Mouse (Mus musculus) cerebellum, postnatal 10 days (tissue): Measurements from ENCODE around the gene Cysrt1.

ENCODE experiments used
- DNase-seq, 2 experiments: peaks; one replicate each; pipeline ENCODE4 v3.0.0; 2021; ENCODE audit warnings: mixed read lengths in 2 of 2

Gene Cysrt1

GRCm38 (mm10) chr2:25234551-25235220, 7.6 kb downstream of the Cysrt1 start:
- DNase-seq, result no peak

DNA sequence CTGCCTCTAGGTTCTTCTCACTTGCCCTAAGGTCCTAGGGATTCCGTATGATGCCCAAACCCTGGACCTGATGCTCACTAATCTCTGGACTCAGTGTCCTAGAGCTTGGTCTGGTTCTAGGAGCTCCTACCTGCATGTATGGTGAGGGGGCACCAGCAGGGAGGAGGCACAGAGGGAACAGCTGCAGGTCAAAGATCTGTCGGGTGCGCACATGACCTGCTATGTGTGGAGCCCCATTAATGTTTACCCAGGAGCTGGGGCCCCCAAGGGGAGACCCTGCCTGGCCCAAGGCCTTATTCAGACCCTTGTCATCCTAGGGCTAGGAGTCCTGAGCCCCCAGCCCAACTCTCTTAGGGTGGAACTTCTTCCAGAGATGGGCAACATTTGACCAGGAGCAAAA, 8.2 kb downstream of the Cysrt1 start, which contains the start of gene Slc34a3:
TSS of gene Slc34a3 (minus strand) at position 315 of the 400 bp plus-strand sequence.
- DNase-seq, result no peak

DNA sequence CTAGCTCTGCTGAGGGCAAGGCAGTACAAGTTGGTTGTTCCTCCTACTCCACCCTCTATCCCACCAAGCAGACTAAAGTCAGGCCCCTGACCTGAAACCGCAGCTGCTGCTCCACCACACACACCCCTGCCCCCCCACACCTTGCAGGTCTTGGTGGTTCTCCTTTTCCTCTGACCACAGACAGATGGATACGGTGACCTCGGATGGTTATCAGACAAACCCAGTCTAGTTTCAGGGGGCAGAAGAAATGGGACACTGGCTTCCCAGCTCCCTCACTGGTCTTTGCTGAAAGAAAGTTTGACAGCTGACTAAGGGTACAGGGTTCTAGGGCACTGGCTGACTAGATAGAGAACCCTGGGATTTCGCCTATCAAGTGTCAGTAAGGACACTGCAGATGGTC, 8.8 kb downstream of the Cysrt1 start:
- DNase-seq, result no peak

DNA sequence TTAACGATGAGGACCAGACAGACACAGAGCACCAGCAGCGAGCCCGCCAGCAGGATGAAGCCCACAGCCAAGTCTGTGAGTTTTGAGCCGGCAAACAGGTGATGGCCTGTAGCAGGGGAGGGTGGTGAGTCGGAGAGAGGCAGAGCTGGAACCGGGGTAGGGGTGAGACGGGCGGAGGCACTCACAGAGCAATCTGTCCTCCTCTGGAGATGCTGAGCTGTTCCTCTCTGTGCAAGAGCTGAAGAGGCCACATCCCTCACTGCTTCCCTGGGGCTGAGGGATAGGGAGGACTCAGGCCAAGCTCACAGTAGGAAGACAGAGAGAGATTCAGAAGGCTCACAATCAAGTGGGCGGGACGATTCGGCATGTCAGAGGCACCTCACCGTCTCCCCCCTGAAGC, 11.2 kb downstream of the Cysrt1 start:
- DNase-seq, result no peak

GRCm38 (mm10) chr2:25230581-25230980, 11.7 kb downstream of the Cysrt1 start:
- DNase-seq, result no peak

DNA sequence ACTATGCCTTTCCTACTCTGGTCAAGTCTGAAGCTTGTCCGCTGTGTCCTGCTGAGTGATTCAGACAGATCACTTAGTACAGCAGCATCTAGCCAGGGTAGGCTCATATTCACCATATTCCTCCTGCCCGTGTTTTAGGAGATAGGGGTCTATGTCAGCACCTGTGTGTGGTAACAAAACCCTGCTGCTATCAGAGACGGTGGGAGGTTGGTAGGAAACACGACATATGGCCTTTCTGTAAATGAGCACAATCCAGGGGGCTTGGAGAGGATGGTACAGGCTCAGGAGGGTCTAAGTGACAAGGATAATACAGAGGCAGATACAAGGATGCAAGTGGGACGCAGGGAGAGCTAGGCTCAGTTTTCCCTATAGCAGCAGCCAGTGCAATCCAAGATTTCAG, 12.7 kb downstream of the Cysrt1 start:
- no peak for DNase-seq

DNA sequence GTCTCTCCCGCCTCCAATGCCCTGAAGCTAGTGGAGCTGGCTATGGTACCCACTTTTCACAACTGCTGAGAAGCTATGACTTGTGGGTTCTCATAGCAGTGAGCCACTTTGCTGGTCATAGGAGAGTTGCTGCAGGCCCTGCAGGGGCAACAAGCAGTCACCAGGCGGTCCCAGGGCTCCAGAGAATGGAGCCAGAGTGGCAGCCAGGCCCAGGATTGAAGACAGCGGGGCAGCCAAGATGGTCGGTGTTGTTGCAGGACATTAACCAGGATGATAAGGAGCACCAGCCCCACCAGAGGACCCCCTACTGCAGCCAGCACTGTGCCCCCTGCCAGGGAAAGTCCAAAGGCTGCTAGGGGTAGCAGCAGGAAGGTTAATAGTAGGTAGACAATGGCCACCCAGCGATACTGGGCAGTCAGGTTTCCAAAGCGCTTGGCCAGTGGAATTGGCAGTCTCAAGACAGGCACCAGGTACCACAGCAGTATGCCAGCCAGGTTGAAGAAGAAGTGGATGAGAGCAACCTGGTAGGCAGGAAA, 13.2 kb downstream of the Cysrt1 start:
- DNase-seq, result peak in 1 of 2 experiments; percentile 26

DNA sequence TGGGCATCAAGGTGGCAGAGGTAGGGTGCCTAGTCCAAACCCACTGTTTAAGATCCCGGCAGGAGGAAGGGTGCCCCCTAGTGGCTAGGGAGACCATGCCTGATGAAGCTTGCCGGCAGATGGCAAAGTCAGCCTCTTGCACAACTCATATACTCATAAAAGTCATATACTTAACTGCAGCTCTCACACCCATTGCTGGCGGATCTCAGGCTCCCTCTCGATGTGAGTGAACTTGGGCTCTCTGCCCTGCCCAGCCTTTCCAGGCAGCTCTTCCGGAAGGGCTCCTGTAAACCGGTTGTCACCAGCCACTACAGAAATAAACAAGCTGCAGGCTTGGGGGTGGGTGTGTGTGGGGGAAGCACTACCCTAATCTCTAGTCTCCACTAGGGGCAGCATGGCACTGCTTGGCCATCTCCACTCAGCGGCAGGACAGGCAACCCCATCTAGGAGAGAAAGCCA, 13.8 kb downstream of the Cysrt1 start:
- peak; percentile 91 to 94 for DNase-seq

- DNase-seq, result no peak
These were observed 14.8 kb downstream of the Cysrt1 start for GRCm38 (mm10) chr2:25227406-25227805.

GRCm38 (mm10) chr2:25226864-25227263, 15.4 kb downstream of the Cysrt1 start:
- DNase-seq, result peak; percentile 33 to 63

DNA sequence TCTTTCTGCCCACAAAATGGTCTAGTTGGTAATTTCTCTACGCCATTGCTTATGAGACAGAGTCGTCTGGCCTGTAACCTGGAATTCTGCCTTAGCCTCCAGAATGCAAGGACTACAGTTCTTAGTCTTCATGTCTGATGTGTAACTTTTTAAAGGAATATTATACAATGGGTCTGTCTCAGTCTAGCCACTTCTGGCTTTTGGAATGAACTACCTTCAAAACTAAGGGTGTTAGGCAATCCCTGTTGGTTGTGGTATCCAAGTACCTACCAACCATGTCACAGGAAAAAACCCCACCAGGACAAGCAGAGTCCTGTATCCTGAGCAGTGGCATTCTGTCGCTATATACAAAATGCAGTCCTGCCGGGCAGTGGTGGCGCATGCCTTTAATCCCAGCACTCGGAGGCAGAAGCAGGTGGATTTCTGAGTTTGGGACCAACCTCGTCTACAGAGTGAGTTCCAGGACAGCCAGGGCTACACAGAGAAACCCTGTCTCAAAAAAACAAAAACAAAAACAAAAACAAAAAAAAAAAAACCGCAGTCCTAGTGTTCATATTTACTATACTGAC, 16.4 kb downstream of the Cysrt1 start:
- no peak for DNase-seq

GRCm38 (mm10) chr2:25224766-25225752, 17.2 kb downstream of the Cysrt1 start:
- DNase-seq, result peak; percentile 98 to 99

DNA sequence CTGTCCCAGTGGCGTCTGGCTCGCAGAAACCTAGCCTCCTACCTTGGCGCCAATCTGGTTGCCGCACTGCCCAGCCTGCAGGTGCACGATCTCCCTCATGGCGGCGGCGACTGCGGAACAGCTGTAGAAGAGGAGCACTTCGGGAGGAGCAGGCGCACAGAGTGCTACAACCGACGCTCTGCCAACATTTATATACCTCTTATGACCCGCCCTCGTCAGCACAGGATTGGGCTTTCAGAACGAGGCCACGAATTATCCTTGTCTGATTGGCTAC, 17.8 kb downstream of the Cysrt1 start, which contains the start of gene Tubb4b:
TSS of gene Tubb4b (minus strand) at position 211 of the 274 bp plus-strand sequence.
- DNase-seq, result no peak

DNA sequence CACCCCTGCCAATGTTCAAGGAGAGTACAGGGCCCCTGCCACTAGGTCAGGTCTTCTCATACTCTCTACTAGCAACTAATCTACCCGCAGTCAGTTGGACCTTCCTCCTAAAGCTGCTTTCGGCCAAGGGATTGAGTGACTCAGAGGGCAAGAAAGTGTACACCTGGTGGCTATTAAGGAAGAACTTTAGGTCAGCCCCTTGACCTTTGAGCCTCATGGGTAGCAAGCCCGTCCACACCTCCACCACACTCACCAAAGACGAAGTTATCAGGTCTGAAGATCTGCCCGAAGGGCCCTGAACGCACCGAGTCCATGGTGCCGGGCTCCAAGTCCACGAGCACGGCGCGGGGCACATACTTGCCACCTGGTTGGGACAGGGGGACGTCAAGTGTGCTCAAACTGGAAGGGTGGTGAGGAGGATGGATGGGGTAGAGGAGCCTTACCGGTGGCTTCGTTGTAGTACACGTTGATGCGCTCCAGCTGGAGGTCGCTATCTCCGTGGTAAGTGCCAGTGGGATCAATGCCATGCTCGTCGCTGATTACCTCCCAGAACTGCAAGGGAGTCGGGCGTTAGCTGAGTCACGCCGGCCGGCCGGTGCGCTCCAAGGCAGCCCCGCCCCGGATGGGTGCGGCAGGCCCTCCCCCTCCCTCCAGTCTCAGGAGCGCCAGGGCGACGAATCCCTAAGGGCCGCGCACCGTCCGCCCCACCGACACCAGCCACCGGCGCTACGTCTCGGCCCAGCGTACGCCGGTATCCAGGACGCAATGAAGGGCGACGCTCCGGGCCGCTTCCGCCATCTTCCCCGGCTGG, 18.4 kb downstream of the Cysrt1 start:
- DNase-seq, result peak; percentile 77 to 82

- DNase-seq, result no peak
These were observed 20.9 kb downstream of the Cysrt1 start for GRCm38 (mm10) chr2:25221331-25221772.

DNA sequence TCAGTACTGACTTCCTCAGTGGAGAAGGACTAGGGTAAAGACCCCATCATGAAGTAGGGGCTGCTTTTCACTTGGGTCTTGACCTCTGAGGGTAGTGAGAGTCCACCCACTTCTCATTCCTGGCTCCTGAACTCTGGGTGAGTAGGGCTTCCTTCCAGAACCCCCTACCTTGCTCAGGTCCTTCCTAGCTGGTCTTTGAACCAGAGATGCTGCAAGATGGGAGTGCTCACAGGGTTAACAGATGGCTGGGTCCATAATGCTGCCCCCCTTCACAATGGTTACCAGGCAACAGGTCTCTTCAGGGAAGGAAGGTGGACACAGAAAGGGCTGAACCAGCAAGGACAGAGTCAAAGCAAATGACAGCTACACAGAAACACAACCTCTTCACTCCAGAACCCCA, 23.8 kb downstream of the Cysrt1 start, which contains the start of gene Fam166a:
TSS of gene Fam166a (plus strand) at position 301 of the 400 bp plus-strand sequence.
- DNase-seq, result no peak

GRCm38 (mm10) chr2:25217666-25218065, 24.6 kb downstream of the Cysrt1 start:
- DNase-seq, result no peak

DNA sequence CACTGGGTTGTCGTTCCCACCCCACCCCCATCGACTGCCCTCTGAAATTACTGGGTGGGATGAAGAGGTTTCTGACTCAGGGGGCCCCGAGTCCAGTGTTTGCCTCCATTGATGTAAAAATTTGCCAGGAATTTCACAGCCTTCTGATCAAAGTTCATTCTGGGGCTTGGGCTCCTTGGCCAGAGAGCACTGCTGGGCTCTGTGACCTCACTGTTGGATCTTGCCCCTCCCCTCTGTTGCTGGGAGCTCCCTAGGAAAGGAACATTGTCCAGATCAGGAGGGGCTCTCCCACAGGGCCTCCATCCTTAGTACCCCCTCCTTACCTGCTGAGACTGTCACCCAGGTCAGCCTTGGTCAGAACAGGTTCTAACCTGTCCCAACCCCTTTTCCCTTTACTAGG, 27.8 kb downstream of the Cysrt1 start, which contains the start of gene Stpg3:
TSS of gene Stpg3 (minus strand) at position 194 of the 400 bp plus-strand sequence.
- no peak for DNase-seq

GRCm38 (mm10) chr2:25213266-25213865, 28.9 kb downstream of the Cysrt1 start:
- no peak for DNase-seq

- DNase-seq, result peak; percentile 92 to 94
These were observed 31.1 kb downstream of the Cysrt1 start, which contains the start of gene Nelfb for GRCm38 (mm10) chr2:25211121-25211670. Gene Nelfb, minus strand, starts transcription at chr2:25211489.

DNA sequence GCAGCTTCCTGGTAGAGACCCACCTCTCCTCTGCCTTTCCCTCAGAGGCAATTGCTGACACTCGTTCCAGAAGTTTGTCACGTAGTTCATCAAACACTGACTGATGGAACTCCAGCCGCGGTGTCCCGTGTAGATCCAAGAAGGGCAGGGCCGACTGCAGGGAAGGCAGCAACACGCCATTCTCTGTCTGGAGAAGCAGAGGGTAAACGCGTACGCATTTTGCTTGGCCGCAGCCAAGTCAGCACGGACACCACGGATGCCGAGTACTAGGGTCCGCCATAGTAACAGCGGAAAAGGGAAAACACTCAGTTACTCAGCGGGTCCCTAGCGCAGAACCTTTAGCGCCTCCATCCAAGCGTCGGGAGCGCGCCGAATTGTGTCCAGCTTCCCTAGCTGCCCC, 31.6 kb downstream of the Cysrt1 start:
- DNase-seq, result no peak
